Mouse (Mus musculus): ENCODE measurements at regions not wholly inside any gene's neighbourhood (a gene's known extent, or its start where the extent isn't known, plus 50 kb on each side); places are given as distances from the start of the nearest gene placed in this dataset.

DNA sequence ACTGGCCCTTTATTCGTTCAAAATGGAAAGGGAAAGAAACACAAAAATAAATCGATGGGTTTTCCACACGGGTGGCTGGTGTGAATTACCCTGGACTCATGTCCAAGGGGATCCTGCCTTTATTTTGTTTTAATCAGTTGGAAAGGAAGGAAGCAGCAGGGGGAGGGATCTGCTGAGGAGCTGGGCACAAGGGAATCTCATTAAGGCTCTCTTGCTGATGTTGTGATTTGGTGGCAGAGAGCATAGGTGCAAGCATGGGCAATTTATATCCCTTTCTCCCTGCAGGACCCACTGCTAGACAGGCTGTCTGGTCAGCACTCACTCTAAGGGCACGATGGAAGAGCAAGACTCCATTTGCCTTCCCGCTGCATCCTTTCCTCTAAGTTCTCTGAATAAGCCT, 469.2 kb downstream of the Epha7 start:
- no peak for TF ChIP-seq CTCF (IDR thresholded peaks at IDR 0.05; ENCODE audit: borderline replicate concordance, insufficient read depth, low read length)
- no peak for TF ChIP-seq POLR2A (IDR thresholded peaks at IDR 0.05; ENCODE audit: low read depth, low read length)

All from embryonic fibroblast, embryonic 13.5 days (primary cell).